Mouse (Mus musculus) left cerebral cortex, postnatal 10 days (tissue): ENCODE results near the gene Olfr9. TPM values are rescaled to one million over a fixed set of nuclear protein-coding genes. Genes with fewer than 3 reads are reported as not detected.
A peak's percentile ranks its signal among the peaks of the same experiment; 100 is the strongest.
"Not testable (repeated sequence)": the region's sequence is repeated elsewhere in the genome, so short reads cannot be mapped to it uniquely, and the experiment has no call there.

Source experiments
- DNase-seq, 2 experiments: peaks; one replicate each; pipeline ENCODE4 v3.0.0; 2021 to 2022; ENCODE audit warnings: low spot score in 2 of 2, mixed read lengths in 1 of 2; ENCODE audit errors: extremely low spot score in 1 of 2
- intact Hi-C: fragments of 180-260 bp; cut with DNase I; formaldehyde crosslinking; loops from one replicate; pipeline ENCODE4 v1.15.1; 2025
- total RNA-seq, 2 experiments: library from RNA; stranded (reverse); gene quantifications; 2 replicates each; pipeline ENCODE4 v1.2.3; 2021

Olfr9 gene
- total RNA-seq, 2 experiments from 2014 or later, result not detected

GRCm38 (mm10) chr10:128990994-128991393 is 1.8 kb downstream of the Olfr9 start:
- intact Hi-C loops, result no loop called here
- no peak for DNase-seq

GRCm38 (mm10) chr10:128995796-128996195 is 6.6 kb downstream of the Olfr9 start:
- no peak for DNase-seq
- intact Hi-C loops, result no loop called here

GRCm38 (mm10) chr10:128996523-128997040 is 7.4 kb downstream of the Olfr9 start:
- no peak for DNase-seq

GRCm38 (mm10) chr10:129004032-129004920 is 15.0 kb downstream of the Olfr9 start:
- intact Hi-C loops, result no loop called here
- DNase-seq, result no peak

More at GRCm38 (mm10) chr10:128996523-128997040, 7.4 kb downstream of the Olfr9 start:
- intact Hi-C loops, result no loop called here

- intact Hi-C loops, result no loop called here
- no peak for DNase-seq
Observed at GRCm38 (mm10) chr10:129010288-129010841, 21.1 kb downstream of the Olfr9 start, which contains the start of gene Olfr763. Gene Olfr763 (plus strand): TSS chr10:129010791.

- DNase-seq, intact Hi-C loops: not testable (repeated sequence)
Observed at GRCm38 (mm10) chr10:129011511-129011910, 22.3 kb downstream of the Olfr9 start.

GRCm38 (mm10) chr10:129014477-129014876 is 25.2 kb downstream of the Olfr9 start:
- intact Hi-C loops, result no loop called here

GRCm38 (mm10) chr10:129023319-129023718 is 34.1 kb downstream of the Olfr9 start:
- intact Hi-C loops, result no loop called here
- no peak for DNase-seq

More at GRCm38 (mm10) chr10:129014477-129014876, 25.2 kb downstream of the Olfr9 start:
- DNase-seq, result no peak

- DNase-seq, result peak; percentile 3 to 30
- intact Hi-C loops, result loop anchor here (2.0 kb wide), 1 partner anchor 1067 kb away; no protein-coding TSS in a partner anchor
Observed at GRCm38 (mm10) chr10:129026018-129026662, 36.9 kb downstream of the Olfr9 start.

GRCm38 (mm10) chr10:129028343-129028742 is 39.1 kb downstream of the Olfr9 start:
- DNase-seq, result no peak
- intact Hi-C loops, result no loop called here

- intact Hi-C loops, result no loop called here
Observed at GRCm38 (mm10) chr10:129039796-129040195, 50.6 kb downstream of the Olfr9 start, which contains the start of gene Olfr764-ps1. Gene Olfr764-ps1 (minus strand): TSS chr10:129039896.

More at GRCm38 (mm10) chr10:129039796-129040195, 50.6 kb downstream of the Olfr9 start, which contains the start of gene Olfr764-ps1:
- DNase-seq, result no peak

Other genes starting within 250 kb of the Olfr9 start
- gene Dgka, start 244.6 kb upstream of the Olfr9 start, total RNA-seq, result 1 to 10 TPM; 5.7 to 5.8 TPM
- 10 to 100 TPM; 34.3 to 34.6 TPM for gene Pym1, start 241.5 kb upstream of the Olfr9 start, total RNA-seq
- under 1 TPM; 0.49 to 0.59 TPM for gene Mmp19, start 198.5 kb upstream of the Olfr9 start, total RNA-seq
- 10 to 100 TPM; 61.9 to 63.1 TPM for gene Dnajc14, start 185.4 kb upstream of the Olfr9 start, total RNA-seq
- gene Tmem198b, start 185.1 kb upstream of the Olfr9 start, total RNA-seq, result 10 to 100 TPM; 12.2 to 12.5 TPM
- gene Sarnp, start 172.1 kb upstream of the Olfr9 start, total RNA-seq, result 10 to 100 TPM; 37.4 to 42.2 TPM
- gene Ormdl2, start 167.8 kb upstream of the Olfr9 start, total RNA-seq, result 1 to 10 TPM; 4.4 to 6.7 TPM
- 10 to 100 TPM; 13.2 to 16.2 TPM for gene Gdf11, start 97.7 kb upstream of the Olfr9 start, total RNA-seq
- 10 to 100 TPM; 63.0 to 66.0 TPM for gene Cd63, start 88.4 kb upstream of the Olfr9 start, total RNA-seq
- gene Rdh5, start 66.5 kb upstream of the Olfr9 start, total RNA-seq, result 1 to 10 TPM; 5.5 to 6.1 TPM
- gene Bloc1s1, start 65.4 kb upstream of the Olfr9 start, total RNA-seq, result 10 to 100 TPM; 84.3 to 85.3 TPM
- 10 to 100 TPM; 14.2 to 14.9 TPM for gene Itga7, start 55.6 kb upstream of the Olfr9 start, total RNA-seq
- not detected for gene Mettl7b, start 28.4 kb upstream of the Olfr9 start, total RNA-seq
- not detected for gene Olfr763, start 21.4 kb downstream of the Olfr9 start, total RNA-seq
- gene Olfr764-ps1, start 50.5 kb downstream of the Olfr9 start, total RNA-seq, result not detected
- gene Olfr765, start 60.6 kb downstream of the Olfr9 start, total RNA-seq, result not detected
- gene Olfr766-ps1, start 79.5 kb downstream of the Olfr9 start, total RNA-seq, result not detected
- gene Olfr767, start 93.5 kb downstream of the Olfr9 start, total RNA-seq, result not detected
- not detected for gene Olfr768, start 109.9 kb downstream of the Olfr9 start, total RNA-seq
- gene Olfr769, start 128.4 kb downstream of the Olfr9 start, total RNA-seq, result not detected
- not detected for gene Olfr770, start 149.6 kb downstream of the Olfr9 start, total RNA-seq
- gene Olfr771, start 175.3 kb downstream of the Olfr9 start, total RNA-seq, result not detected
- gene Olfr772, start 188.5 kb downstream of the Olfr9 start, total RNA-seq, result not detected
- not detected for gene Olfr773, start 198.0 kb downstream of the Olfr9 start, total RNA-seq
- not detected for gene Olfr774, start 246.8 kb downstream of the Olfr9 start, total RNA-seq